Mouse (Mus musculus): ENCODE measurements around the gene Ccdc85a.

DNA sequence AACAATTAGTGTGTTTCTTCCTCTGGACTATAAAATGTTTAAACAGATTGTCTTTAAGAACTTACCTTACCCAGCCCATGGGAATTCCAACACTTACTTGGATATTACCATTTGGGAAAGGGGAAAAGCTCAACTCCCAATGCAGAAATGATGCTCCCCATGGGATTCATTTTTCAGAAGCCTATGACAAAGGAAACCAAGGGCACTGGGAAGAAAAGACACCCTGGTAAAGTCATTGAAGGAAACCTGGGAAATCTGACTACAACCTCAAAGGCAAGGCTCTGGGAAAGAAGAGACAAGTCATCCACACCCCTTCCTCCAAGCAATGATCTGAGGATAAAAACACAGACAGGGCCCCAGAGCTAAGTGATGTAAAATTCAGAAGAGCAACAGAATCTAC lies 118.4 kb downstream of the Ccdc85a start:
- no peak for TF ChIP-seq CTCF (IDR thresholded peaks at IDR 0.05)
- no peak for TF ChIP-seq EP300 (IDR thresholded peaks at IDR 0.05; ENCODE audit: insufficient read depth, low read depth, low read length)
